Mouse (Mus musculus) olfactory bulb, adult 2 months (tissue): ENCODE measurements around the gene St3gal4. TPM values are rescaled to one million over a fixed set of nuclear protein-coding genes. Genes with fewer than 3 reads are reported as not detected.

Experiments
- H3K27ac ChIP-seq: fragments of 200-500 bp; 2 replicates; pipeline ENCODE4 v1.5.1; 2012; ENCODE audit warnings: low read depth, low read length; ENCODE audit not compliant: insufficient read depth
- H3K4me1 ChIP-seq: fragments of 200-500 bp; 2 replicates; pipeline ENCODE4 v1.6.1; 2012; ENCODE audit warnings: low read length; ENCODE audit not compliant: control insufficient read depth, insufficient read depth
- H3K4me3 ChIP-seq: fragments of 200-500 bp; 2 replicates; pipeline ENCODE4 v1.5.1; 2012; ENCODE audit warnings: mild to moderate bottlenecking, low read depth, low read length, moderate library complexity; ENCODE audit not compliant: insufficient read depth
- CTCF ChIP-seq: fragments of 200-500 bp; IDR thresholded peaks from 2 replicates; pipeline ENCODE4 v1.5.1; 2012; ENCODE audit warnings: low read depth, mild to moderate bottlenecking, low read length, moderate library complexity; ENCODE audit not compliant: insufficient read depth
- POLR2A ChIP-seq: fragments of 200-500 bp; IDR thresholded peaks from 2 replicates; pipeline ENCODE4 v1.6.1; 2012; ENCODE audit warnings: mild to moderate bottlenecking, low read depth, low read length, moderate library complexity; ENCODE audit not compliant: insufficient read depth
- WGBS: fragments of 180-500 bp; shearing (Covaris S2); methylation state at CpG from one replicate; pipeline ENCODE4 v1.1.7; 2018; 5-methylcytosine and 5-hydroxymethylcytosine counted together
- polyA plus RNA-seq: library from polyadenylated mRNA; stranded (reverse); fragments of >200 nt; gene quantifications from 2 replicates; pipeline ENCODE4 v1.2.4, GENCODE M21; 2012; ENCODE audit warnings: low replicate concordance; ENCODE audit not compliant: missing spikeins, insufficient read depth, insufficient read length

Gene St3gal4
- polyA plus RNA-seq, 1 experiment = not detected

DNA sequence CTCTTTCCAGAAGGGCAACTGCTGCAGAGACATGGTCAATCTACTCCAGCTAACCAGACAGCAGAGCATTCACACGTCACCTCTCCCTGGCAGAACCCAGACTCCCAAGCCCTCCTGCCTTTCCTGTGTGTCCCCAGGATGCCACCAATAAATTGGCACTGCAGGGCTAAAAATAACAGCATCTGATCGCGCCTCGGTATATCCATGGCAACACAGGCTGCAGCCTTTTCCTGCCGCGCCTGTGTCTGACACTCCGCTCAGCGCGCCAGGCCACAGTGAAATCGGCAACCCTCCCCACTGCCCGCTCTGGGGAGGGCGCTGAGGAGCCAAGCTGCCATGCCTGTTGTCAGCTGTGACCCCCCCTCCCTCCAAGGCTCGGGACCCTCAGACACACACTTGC is 101.5 kb downstream of the St3gal4 start:
- peak overlapping the region; percentile 29 for H3K4me3 ChIP-seq
- peak overlapping the region; percentile 89 for H3K27ac ChIP-seq
- TF ChIP-seq CTCF (no peak), POLR2A (no peak)
- peaks cover 28% of the 10 kb centered on the region for H3K4me1 ChIP-seq
- WGBS = 6% methylated on average over 13 of the region's 13 CpGs

GRCm38 (mm10) chr9:35016762-35017161 is 102.3 kb downstream of the St3gal4 start:
- no peak overlapping the region for H3K4me3 ChIP-seq
- TF ChIP-seq POLR2A (no peak), CTCF (no peak)
- peak overlapping the region; percentile 89 for H3K27ac ChIP-seq
- 47% methylated on average over 4 of the region's 4 CpGs for WGBS
- peaks cover 28% of the 10 kb centered on the region for H3K4me1 ChIP-seq

DNA sequence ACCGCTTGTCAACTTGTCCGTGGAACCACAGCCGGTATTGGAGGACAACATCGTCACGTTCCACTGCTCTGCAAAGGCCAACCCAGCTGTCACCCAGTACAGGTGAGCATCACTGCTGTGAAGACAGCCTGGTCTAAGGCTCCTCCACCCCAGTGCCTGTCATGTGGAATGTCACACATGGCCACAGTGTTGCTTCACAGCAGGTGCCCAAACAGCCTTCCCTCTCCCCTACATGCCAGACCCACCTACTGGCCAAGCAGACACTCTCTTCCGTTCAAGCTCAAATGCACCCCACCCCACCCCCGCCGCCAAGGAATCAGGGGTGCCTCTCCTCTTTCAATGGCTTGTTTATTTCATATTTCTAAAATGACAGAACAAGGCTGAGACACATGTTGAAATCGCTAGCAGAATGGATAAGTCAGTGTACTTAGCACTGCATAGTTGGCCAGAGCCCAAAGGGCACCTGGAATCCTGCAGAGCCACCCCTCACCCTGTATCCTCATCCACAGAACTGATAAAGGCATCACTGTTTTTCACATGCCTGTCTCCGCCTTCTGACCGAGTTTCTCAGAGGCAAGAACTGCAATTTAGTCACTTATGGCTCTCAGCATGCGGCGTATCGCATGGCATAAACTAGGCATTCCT is 111.2 kb downstream of the St3gal4 start:
- no peak for TF ChIP-seq CTCF
- TF ChIP-seq POLR2A = no peak
- no peak overlapping the region for H3K4me3 ChIP-seq

GRCm38 (mm10) chr9:35004113-35004512 is 115.0 kb downstream of the St3gal4 start:
- no peak overlapping the region for H3K4me3 ChIP-seq
- H3K27ac ChIP-seq = no peak overlapping the region
- peaks cover 16% of the 10 kb centered on the region for H3K4me1 ChIP-seq
- no peak for TF ChIP-seq CTCF
- no peak for TF ChIP-seq POLR2A
- WGBS = 85% methylated on average over 4 of the region's 4 CpGs

More for the DNA sequence above, 111.2 kb downstream of the St3gal4 start:
- Histone ChIP-seq H3K4me1 (peaks cover 16% of the 10 kb centered on the region), H3K27ac (no peak overlapping the region)
- WGBS = 85% methylated on average over 14 of the region's 14 CpGs

DNA sequence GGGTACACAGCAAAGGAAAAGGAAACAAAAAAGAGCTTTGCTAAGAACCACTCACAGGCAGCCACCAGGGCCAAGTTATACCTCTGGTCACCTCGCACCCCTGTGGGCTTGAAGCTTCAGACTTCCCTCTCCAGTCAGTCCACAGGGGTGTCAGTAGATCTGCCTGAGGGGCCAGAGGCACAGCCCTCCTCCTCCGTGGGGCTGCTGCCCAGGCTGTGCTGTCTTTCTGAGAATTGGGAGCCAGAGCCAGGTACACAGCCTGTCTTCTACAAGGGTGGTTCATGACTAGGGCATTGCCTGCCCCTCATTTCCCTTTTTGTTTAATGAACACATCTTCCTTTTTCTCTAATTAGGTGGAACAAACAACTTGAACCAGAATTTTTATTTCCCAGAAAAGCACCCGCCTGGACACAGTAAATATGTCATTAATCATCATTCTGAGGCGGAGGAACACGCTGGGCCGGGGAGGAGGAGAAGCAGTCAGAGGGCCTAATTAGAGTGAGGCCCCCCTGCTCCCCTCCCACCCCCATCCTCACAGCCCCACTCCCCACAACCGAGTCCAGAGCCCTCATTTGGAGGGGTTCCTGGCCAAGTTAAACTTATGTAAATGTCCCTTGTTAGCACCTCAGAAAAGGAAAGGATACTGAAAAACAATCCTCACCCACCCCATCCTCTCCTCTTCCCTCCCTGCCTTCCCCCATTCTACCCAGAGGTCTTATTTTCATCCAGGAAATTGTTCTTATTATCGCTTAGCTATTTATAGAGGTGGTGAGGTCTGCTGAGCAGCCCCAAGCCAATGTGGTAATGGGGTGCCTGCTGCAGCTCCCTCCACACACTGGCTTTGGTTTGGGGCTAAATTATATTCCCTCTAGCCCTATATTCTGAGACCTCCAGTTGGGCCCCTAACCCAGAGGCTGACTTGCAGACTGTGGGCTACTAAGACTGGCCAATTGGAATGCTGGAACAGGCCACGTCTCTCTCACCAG is 120.9 kb downstream of the St3gal4 start:
- no peak overlapping the region for H3K4me3 ChIP-seq
- TF ChIP-seq CTCF (no peak), POLR2A (no peak)
- H3K27ac ChIP-seq = peak overlapping the region; percentile 71
- 45% methylated on average over 9 of the region's 9 CpGs for WGBS
- H3K4me1 ChIP-seq = peaks cover 30% of the 10 kb centered on the region

Other genes with a start within 250 kb of the St3gal4 start
- gene Dcps, start 56.8 kb upstream of the St3gal4 start, polyA plus RNA-seq = not detected in 2 replicates
- not detected in 2 replicates for gene Srpr, start 80.9 kb upstream of the St3gal4 start, polyA plus RNA-seq
- not detected in 2 replicates for gene Tirap, start 81.0 kb upstream of the St3gal4 start, polyA plus RNA-seq
- gene Foxred1, start 91.8 kb upstream of the St3gal4 start, polyA plus RNA-seq = not detected in 2 replicates
- not detected in 2 replicates for gene Fam118b, start 148.5 kb upstream of the St3gal4 start, polyA plus RNA-seq
- not detected in 2 replicates for gene Rpusd4, start 148.6 kb upstream of the St3gal4 start, polyA plus RNA-seq